Mouse (Mus musculus): ENCODE data around the gene Myo15b. TPM values are rescaled to one million over a fixed set of nuclear protein-coding genes. Genes with fewer than 3 reads are reported as not detected.

Gene Myo15b
- total and polyA plus RNA-seq, 2 experiments = 0.28 to 0.51 TPM

DNA sequence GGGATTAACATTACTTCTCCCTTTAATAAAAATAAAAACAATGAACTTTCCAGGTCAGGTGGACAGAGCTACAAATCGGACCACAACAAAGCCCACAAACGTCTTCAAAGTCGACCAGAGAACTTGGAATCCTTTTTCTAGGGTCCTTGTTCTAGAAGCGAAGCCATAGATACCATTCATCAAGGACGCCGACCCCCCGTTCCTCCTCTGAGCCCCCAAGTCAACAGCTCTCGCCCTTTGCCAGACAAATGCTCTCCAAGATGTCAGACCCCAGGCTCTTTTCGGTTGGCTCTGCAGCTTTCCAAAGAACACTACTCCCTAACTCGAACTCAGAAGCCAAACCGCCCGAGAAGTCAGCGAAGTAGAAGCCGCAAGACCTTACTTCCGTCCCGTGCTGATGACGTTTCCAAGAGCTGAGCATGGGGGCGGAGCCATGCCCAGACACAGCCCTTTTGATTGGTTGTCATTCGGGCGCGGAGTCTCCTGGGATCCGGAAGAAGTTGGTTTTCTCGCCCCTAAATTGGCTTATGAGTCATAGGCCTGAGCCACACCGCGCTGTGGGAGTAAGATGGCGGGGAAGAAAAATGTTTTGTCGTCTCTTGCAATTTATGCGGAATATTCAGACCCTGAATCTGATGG, 75.0 kb downstream of the Myo15b start, which contains the start of the genes Sap30bp and Recql5:
TSS of gene Sap30bp (plus strand) at position 175 of the 639 bp plus-strand sequence.
TSS of gene Recql5 (minus strand) at position 370 of the 639 bp plus-strand sequence.
- peak; percentile 93 for DNase-seq (ENCODE audit: extremely low read depth, low read depth, low spot score)
- Histone ChIP-seq H3K27ac (replicated peaks; ENCODE audit: insufficient read depth, low read depth, low read length) (no peak within 1 kb of the TSS), H3K9ac (ENCODE audit: low read depth, low read length) (peak within 1 kb of the TSS; percentile 69), H3K4me1 (ENCODE audit: control insufficient read depth, insufficient read depth, low read length) (peaks cover 4% of the 10 kb centered on the region), H3K27me3 (ENCODE audit: control insufficient read depth, insufficient read depth, low read length) (no peaks in the 10 kb centered on the region), H3K36me3 (ENCODE audit: control insufficient read depth, insufficient read depth, low read length) (peaks cover 13% of the 10 kb centered on the region), H3K4me3 (ENCODE audit: insufficient read depth, low read depth, low read length) (peak within 1 kb of the TSS; percentile 68), H3K79me2 (ENCODE audit: control insufficient read depth, insufficient read depth, low read length) (peaks cover 7% of the 10 kb centered on the region; the same call in 1 of the 2 replicates)
- TF ChIP-seq POLR2A (IDR thresholded peaks at IDR 0.05; ENCODE audit: extremely low read depth, insufficient read depth, low read length) (peak; percentile 50; the same call in 1 of the 2 replicates), CTCF (IDR thresholded peaks at IDR 0.05; ENCODE audit: low read depth, low read length) (no peak)
- under 1% methylated on average over 28 of the region's 28 CpGs for WGBS

- WGBS = 0% methylated on average over 16 of the region's 16 CpGs
- DNase-seq (ENCODE audit: extremely low read depth, low read depth, low spot score) = no peak
- H3K9ac ChIP-seq (ENCODE audit: low read depth, low read length) = peak overlapping the region; percentile 69
- no peaks in the 10 kb centered on the region for H3K27me3 ChIP-seq (ENCODE audit: control insufficient read depth, insufficient read depth, low read length)
- H3K4me1 ChIP-seq (ENCODE audit: control insufficient read depth, insufficient read depth, low read length) = peaks cover 4% of the 10 kb centered on the region
- TF ChIP-seq CTCF (IDR thresholded peaks at IDR 0.05; ENCODE audit: low read depth, low read length) (no peak), POLR2A (IDR thresholded peaks at IDR 0.05; ENCODE audit: extremely low read depth, insufficient read depth, low read length) (no peak)
- peaks cover 7% of the 10 kb centered on the region; the same call in 1 of the 2 replicates for H3K79me2 ChIP-seq (ENCODE audit: control insufficient read depth, insufficient read depth, low read length)
- peaks cover 16% of the 10 kb centered on the region for H3K36me3 ChIP-seq (ENCODE audit: control insufficient read depth, insufficient read depth, low read length)
- H3K27ac ChIP-seq (replicated peaks; ENCODE audit: insufficient read depth, low read depth, low read length) = no peak overlapping the region
- H3K4me3 ChIP-seq (ENCODE audit: insufficient read depth, low read depth, low read length) = peak overlapping the region; percentile 68
These were observed 75.5 kb downstream of the Myo15b start for GRCm38 (mm10) chr11:115933747-115934110.

DNA sequence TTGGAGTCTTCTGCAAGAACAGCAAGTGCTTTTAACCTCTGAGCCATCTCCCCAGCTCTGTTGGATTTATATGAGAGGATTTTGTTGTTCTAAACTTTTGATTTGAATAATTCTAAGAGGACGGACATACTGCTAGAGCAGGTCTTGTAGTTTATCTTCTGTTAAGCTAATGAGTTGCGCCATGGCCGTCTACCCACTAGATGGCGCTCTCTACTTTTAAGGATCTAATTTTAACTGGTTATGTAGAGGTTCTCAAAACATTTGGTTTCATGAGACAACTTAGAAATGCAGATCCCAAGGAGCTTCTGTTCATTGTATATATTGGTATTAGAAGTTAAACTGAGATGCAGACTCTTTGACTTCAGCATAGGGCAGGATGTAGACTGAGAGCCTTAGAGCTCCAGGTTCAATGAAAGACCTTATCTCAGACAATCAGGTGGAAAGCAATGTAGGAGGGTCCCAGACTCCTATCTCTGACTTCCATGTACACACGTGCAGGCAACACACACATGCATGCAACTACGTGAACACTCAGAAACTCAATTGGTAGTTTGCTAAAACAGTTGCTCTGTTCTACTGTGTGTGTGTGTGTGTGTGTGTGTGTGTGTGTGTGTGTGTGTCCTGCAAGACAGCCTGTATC, 81.6 kb downstream of the Myo15b start:
- no peak overlapping the region for H3K4me3 ChIP-seq (ENCODE audit: insufficient read depth, low read depth, low read length)
- H3K36me3 ChIP-seq (ENCODE audit: control insufficient read depth, insufficient read depth, low read length) = peaks cover 21% of the 10 kb centered on the region
- no peak overlapping the region for H3K27ac ChIP-seq (replicated peaks; ENCODE audit: insufficient read depth, low read depth, low read length)
- DNase-seq (ENCODE audit: extremely low read depth, low read depth, low spot score) = peak; percentile 39
- WGBS = 37% methylated on average over 6 of the region's 6 CpGs
- TF ChIP-seq POLR2A (IDR thresholded peaks at IDR 0.05; ENCODE audit: extremely low read depth, insufficient read depth, low read length) = no peak
- peak; percentile 31; the same call in 1 of the 2 replicates for TF ChIP-seq CTCF (IDR thresholded peaks at IDR 0.05; ENCODE audit: low read depth, low read length)
- H3K79me2 ChIP-seq (ENCODE audit: control insufficient read depth, insufficient read depth, low read length) = no peaks in the 10 kb centered on the region
- no peaks in the 10 kb centered on the region; the same call in 1 of the 2 replicates for H3K4me1 ChIP-seq (ENCODE audit: control insufficient read depth, insufficient read depth, low read length)
- no peaks in the 10 kb centered on the region for H3K27me3 ChIP-seq (ENCODE audit: control insufficient read depth, insufficient read depth, low read length)
- H3K9ac ChIP-seq (ENCODE audit: low read depth, low read length) = no peak overlapping the region

GRCm38 (mm10) chr11:115941980-115942379, 83.8 kb downstream of the Myo15b start:
- WGBS = 86% methylated on average over 7 of the region's 7 CpGs
- H3K27me3 ChIP-seq (ENCODE audit: control insufficient read depth, insufficient read depth, low read length) = no peaks in the 10 kb centered on the region
- H3K4me1 ChIP-seq (ENCODE audit: control insufficient read depth, insufficient read depth, low read length) = no peaks in the 10 kb centered on the region
- H3K79me2 ChIP-seq (ENCODE audit: control insufficient read depth, insufficient read depth, low read length) = no peaks in the 10 kb centered on the region
- peaks cover 15% of the 10 kb centered on the region for H3K36me3 ChIP-seq (ENCODE audit: control insufficient read depth, insufficient read depth, low read length)
- no peak overlapping the region for H3K4me3 ChIP-seq (ENCODE audit: insufficient read depth, low read depth, low read length)
- H3K27ac ChIP-seq (replicated peaks; ENCODE audit: insufficient read depth, low read depth, low read length) = no peak overlapping the region
- no peak for DNase-seq (ENCODE audit: extremely low read depth, low read depth, low spot score)
- no peak overlapping the region for H3K9ac ChIP-seq (ENCODE audit: low read depth, low read length)
- TF ChIP-seq POLR2A (IDR thresholded peaks at IDR 0.05; ENCODE audit: extremely low read depth, insufficient read depth, low read length) (no peak), CTCF (IDR thresholded peaks at IDR 0.05; ENCODE audit: low read depth, low read length) (no peak)

Other genes with a start within 250 kb of the Myo15b start
- 35.5 and 40.3 TPM in 2 replicates for gene Mif4gd, start 245.4 kb upstream of the Myo15b start, total RNA-seq (2014; rRNA removed)
- 108 and 132 TPM in 2 replicates for gene Mif4gd, start 245.4 kb upstream of the Myo15b start, polyA plus RNA-seq (2012; rRNA removed)
- 8.9 and 14.5 TPM in 2 replicates for gene Slc25a19, start 230.1 kb upstream of the Myo15b start, total RNA-seq (2014; rRNA removed)
- gene Slc25a19, start 230.1 kb upstream of the Myo15b start, polyA plus RNA-seq (2012; rRNA removed) = 19.5 and 21.3 TPM in 2 replicates
- gene Grb2, start 149.8 kb upstream of the Myo15b start, total RNA-seq (2014; rRNA removed) = 14.7 and 17.3 TPM in 2 replicates
- gene Grb2, start 149.8 kb upstream of the Myo15b start, polyA plus RNA-seq (2012; rRNA removed) = 27.7 and 28.4 TPM in 2 replicates
- 11.0 and 15.0 TPM in 2 replicates for gene Tmem94, start 93.0 kb upstream of the Myo15b start, total RNA-seq (2014; rRNA removed)
- 41.1 and 41.9 TPM in 2 replicates for gene Tmem94, start 93.0 kb upstream of the Myo15b start, polyA plus RNA-seq (2012; rRNA removed)
- 2.9 and 3.8 TPM in 2 replicates for gene Caskin2, start 44.8 kb upstream of the Myo15b start, total RNA-seq (2014; rRNA removed)
- 8.9 and 9.7 TPM in 2 replicates for gene Caskin2, start 44.8 kb upstream of the Myo15b start, polyA plus RNA-seq (2012; rRNA removed)
- gene Tsen54, start 43.7 kb upstream of the Myo15b start, total RNA-seq (2014; rRNA removed) = 4.0 and 5.8 TPM in 2 replicates
- gene Tsen54, start 43.7 kb upstream of the Myo15b start, polyA plus RNA-seq (2012; rRNA removed) = 11.2 and 15.6 TPM in 2 replicates
- 15.8 and 17.2 TPM in 2 replicates for gene Llgl2, start 34.4 kb upstream of the Myo15b start, total RNA-seq (2014; rRNA removed)
- gene Llgl2, start 34.4 kb upstream of the Myo15b start, polyA plus RNA-seq (2012; rRNA removed) = 46.8 and 52.7 TPM in 2 replicates
- 0.13 TPM in 1 of 2 replicates, not detected in the other for gene Smim5, start 41.6 kb downstream of the Myo15b start, total RNA-seq (2014; rRNA removed)
- 0.14 and 0.38 TPM in 2 replicates for gene Smim5, start 41.6 kb downstream of the Myo15b start, polyA plus RNA-seq (2012; rRNA removed)
- 0.54 and 0.55 TPM in 2 replicates for gene Smim6, start 53.6 kb downstream of the Myo15b start, total RNA-seq (2014; rRNA removed)
- gene Smim6, start 53.6 kb downstream of the Myo15b start, polyA plus RNA-seq (2012; rRNA removed) = 0.38 and 0.71 TPM in 2 replicates
- gene Sap30bp, start 74.9 kb downstream of the Myo15b start, total RNA-seq (2014; rRNA removed) = 12.8 and 16.0 TPM in 2 replicates
- 11.2 and 12.7 TPM in 2 replicates for gene Sap30bp, start 74.9 kb downstream of the Myo15b start, polyA plus RNA-seq (2012; rRNA removed)
- gene Recql5, start 75.1 kb downstream of the Myo15b start, total RNA-seq (2014; rRNA removed) = 6.0 and 8.2 TPM in 2 replicates
- gene Recql5, start 75.1 kb downstream of the Myo15b start, polyA plus RNA-seq (2012; rRNA removed) = 10.0 and 12.3 TPM in 2 replicates
- 0.34 and 0.65 TPM in 2 replicates for gene Itgb4, start 116.3 kb downstream of the Myo15b start, total RNA-seq (2014; rRNA removed)
- gene Itgb4, start 116.3 kb downstream of the Myo15b start, polyA plus RNA-seq (2012; rRNA removed) = 0.18 and 0.25 TPM in 2 replicates
- gene Galk1, start 154.3 kb downstream of the Myo15b start, total RNA-seq (2014; rRNA removed) = 49.5 and 53.0 TPM in 2 replicates
- 74.7 and 79.6 TPM in 2 replicates for gene Galk1, start 154.3 kb downstream of the Myo15b start, polyA plus RNA-seq (2012; rRNA removed)
- gene H3f3b, start 169.6 kb downstream of the Myo15b start, total RNA-seq (2014; rRNA removed) = 116 and 163 TPM in 2 replicates
- gene H3f3b, start 169.6 kb downstream of the Myo15b start, polyA plus RNA-seq (2012; rRNA removed) = 56.2 and 59.9 TPM in 2 replicates
- 4.3 and 5.2 TPM in 2 replicates for gene Unk, start 171.9 kb downstream of the Myo15b start, total RNA-seq (2014; rRNA removed)
- gene Unk, start 171.9 kb downstream of the Myo15b start, polyA plus RNA-seq (2012; rRNA removed) = 8.9 and 13.8 TPM in 2 replicates
- gene Unc13d, start 219.6 kb downstream of the Myo15b start, total RNA-seq (2014; rRNA removed) = 0.37 and 0.87 TPM in 2 replicates
- 0.54 and 1.4 TPM in 2 replicates for gene Unc13d, start 219.6 kb downstream of the Myo15b start, polyA plus RNA-seq (2012; rRNA removed)
- gene Wbp2, start 228.6 kb downstream of the Myo15b start, total RNA-seq (2014; rRNA removed) = 14.8 and 24.8 TPM in 2 replicates
- 166 and 179 TPM in 2 replicates for gene Wbp2, start 228.6 kb downstream of the Myo15b start, polyA plus RNA-seq (2012; rRNA removed)

Measured in liver, adult 2 months (tissue).